Mouse (Mus musculus): ENCODE results near the gene Pla2g3.

DNA sequence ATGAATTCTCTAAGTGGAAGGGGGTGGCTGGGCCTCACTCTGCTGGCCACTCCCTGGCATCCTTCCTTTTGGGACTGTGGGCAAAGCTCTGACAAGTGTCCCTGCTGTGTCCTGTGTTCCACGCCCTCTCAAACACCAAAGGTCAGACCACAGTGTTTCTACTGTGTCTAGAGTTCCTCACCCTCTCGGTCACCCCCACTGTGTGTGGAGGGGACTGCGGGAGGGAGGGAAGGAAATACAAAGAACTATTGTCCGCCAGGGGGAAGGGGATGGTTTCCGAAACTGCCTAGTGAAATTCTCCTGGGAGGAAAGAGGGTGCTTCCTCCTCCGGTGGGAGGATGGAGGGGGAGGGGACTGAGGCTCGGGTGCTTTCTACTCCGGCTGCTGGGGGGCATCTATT is 46.9 kb downstream of the Pla2g3 start:
- TF ChIP-seq HCFC1 (IDR thresholded peaks at IDR 0.05; ENCODE audit: borderline replicate concordance, insufficient read depth, low read length), result no peak
- TF ChIP-seq MAFK (IDR thresholded peaks at IDR 0.05; ENCODE audit: insufficient read depth, low read depth, low read length), result no peak
- no peak for TF ChIP-seq ZNF384 (IDR thresholded peaks at IDR 0.05; ENCODE audit: low read depth, low read length)
- no peak for TF ChIP-seq CHD2 (IDR thresholded peaks at IDR 0.05; ENCODE audit: low read depth, low read length)
- no peak for TF ChIP-seq ZC3H11A (IDR thresholded peaks at IDR 0.05; ENCODE audit: borderline replicate concordance, low read depth, low read length)

Measured in ES-E14 (cell line).